Mouse (Mus musculus): Measurements from ENCODE around the gene Dock3.

The Dock3 gene

GRCm38 (mm10) chr9:106886828-106887702 is 344.6 kb downstream of the Dock3 start, which contains the start of gene Rbm15b:
TSS of gene Rbm15b (minus strand) at chr9:106887428.
- DNase-seq: peak; percentile 98

- peak; percentile 64 for DNase-seq
Observed at GRCm38 (mm10) chr9:106885901-106886731, 345.6 kb downstream of the Dock3 start.

GRCm38 (mm10) chr9:106884996-106885900 is 346.5 kb downstream of the Dock3 start:
- DNase-seq: no peak

- no peak for DNase-seq
Observed at GRCm38 (mm10) chr9:106884306-106884705, 347.4 kb downstream of the Dock3 start.

- DNase-seq: no peak
Observed at GRCm38 (mm10) chr9:106883085-106883484, 348.6 kb downstream of the Dock3 start.

GRCm38 (mm10) chr9:106882176-106882575 is 349.5 kb downstream of the Dock3 start:
- no peak for DNase-seq

- DNase-seq: no peak
Observed at GRCm38 (mm10) chr9:106881071-106881755, 350.5 kb downstream of the Dock3 start.

GRCm38 (mm10) chr9:106879471-106879870 is 352.2 kb downstream of the Dock3 start:
- DNase-seq: no peak

GRCm38 (mm10) chr9:106876666-106877065 is 355.0 kb downstream of the Dock3 start:
- no peak for DNase-seq

- no peak for DNase-seq
Observed at GRCm38 (mm10) chr9:106874216-106874615, 357.5 kb downstream of the Dock3 start.

GRCm38 (mm10) chr9:106858036-106858435 is 373.7 kb downstream of the Dock3 start:
- no peak for DNase-seq

GRCm38 (mm10) chr9:106856664-106857063 is 375.0 kb downstream of the Dock3 start:
- no peak for DNase-seq

Data from cerebellum, adult 8-10 months (tissue).